Mouse (Mus musculus): ENCODE data around the gene Ggn.
A peak's percentile ranks its signal among the peaks of the same experiment; 100 is the strongest.

DNA sequence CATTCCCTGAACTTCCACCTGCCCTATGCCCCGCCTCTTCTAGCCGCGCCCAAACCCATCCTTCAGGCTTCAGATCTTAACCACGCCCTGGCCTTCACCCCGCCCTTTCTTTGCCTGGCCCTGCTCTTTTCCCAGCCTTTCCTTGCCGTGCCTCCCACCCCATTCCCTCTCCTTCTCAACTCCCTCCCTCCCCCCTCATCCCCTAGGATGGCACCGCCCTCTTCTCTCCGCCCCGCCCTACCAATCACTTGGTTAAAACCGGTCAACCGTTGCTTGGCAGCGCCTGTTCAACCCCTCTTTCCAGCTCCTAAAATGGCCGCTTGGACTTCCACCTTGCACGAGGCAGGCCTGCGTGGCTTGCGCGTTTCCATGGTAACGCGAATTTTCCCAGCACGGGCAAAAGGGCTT lies 43.7 kb downstream of the Ggn start, which contains the start of gene Catsperg1:
- TF ChIP-seq HCFC1 (IDR thresholded peaks at IDR 0.05; ENCODE audit: borderline replicate concordance, insufficient read depth, low read length) (peak; percentile 81), ZNF384 (IDR thresholded peaks at IDR 0.05; ENCODE audit: low read depth, low read length) (no peak), MAFK (IDR thresholded peaks at IDR 0.05; ENCODE audit: insufficient read depth, low read depth, low read length) (no peak)

Data from ES-E14 (cell line).